Mouse (Mus musculus) thymus, adult 2 months (tissue): ENCODE results near the gene Mpp3.

Source experiments
- CTCF ChIP-seq: fragments of 200-500 bp; IDR thresholded peaks from 2 replicates; pipeline ENCODE4 v1.5.1; 2012; ENCODE audit warnings: mild to moderate bottlenecking, control low read depth, low read length, moderate library complexity, borderline replicate concordance; ENCODE audit not compliant: control insufficient read depth, poor library complexity, insufficient read depth; ENCODE audit errors: extremely low read depth
- POLR2A ChIP-seq: fragments of 200-500 bp; IDR thresholded peaks from 2 replicates; pipeline ENCODE4 v1.6.1; 2012; ENCODE audit warnings: mild to moderate bottlenecking, low read length, control low read depth, moderate library complexity; ENCODE audit not compliant: control insufficient read depth, poor library complexity, insufficient read depth; ENCODE audit errors: extremely low read depth

DNA sequence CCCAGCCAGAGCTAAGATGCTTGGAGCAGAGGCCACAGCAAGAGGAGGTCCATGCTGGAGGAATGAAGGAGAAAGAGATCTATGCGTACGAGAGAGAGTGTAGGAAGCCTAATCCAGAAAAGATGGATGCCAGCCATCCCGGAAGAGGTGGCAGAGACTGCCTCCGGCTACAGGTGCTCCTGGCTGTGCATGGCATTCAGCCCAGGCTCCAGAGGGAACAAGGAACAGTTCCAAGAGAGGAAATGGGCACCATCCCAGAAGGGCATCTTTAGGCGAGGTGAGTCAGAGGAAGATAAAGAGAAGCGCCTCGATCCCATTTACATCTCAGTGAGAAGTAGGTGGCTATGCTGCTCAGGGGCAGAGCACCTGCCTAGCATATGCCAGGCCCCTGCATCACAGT is 2.9 kb upstream of the Mpp3 start:
- TF ChIP-seq CTCF (no peak), POLR2A (no peak)
